Mouse (Mus musculus): ENCODE results near the gene Prpsap1.

GRCm38 (mm10) chr11:116477160-116477759, 16.7 kb downstream of the Prpsap1 start:
- TF ChIP-seq CTCF (IDR thresholded peaks at IDR 0.05; ENCODE audit: low read depth) (no peak), EP300 (IDR thresholded peaks at IDR 0.05; ENCODE audit: low read depth) (no peak)
